Mouse (Mus musculus): ENCODE measurements at regions not wholly inside any gene's neighbourhood (a gene's known extent, or its start where the extent isn't known, plus 50 kb on each side); places are given as distances from the start of the nearest gene placed in this dataset.

DNA sequence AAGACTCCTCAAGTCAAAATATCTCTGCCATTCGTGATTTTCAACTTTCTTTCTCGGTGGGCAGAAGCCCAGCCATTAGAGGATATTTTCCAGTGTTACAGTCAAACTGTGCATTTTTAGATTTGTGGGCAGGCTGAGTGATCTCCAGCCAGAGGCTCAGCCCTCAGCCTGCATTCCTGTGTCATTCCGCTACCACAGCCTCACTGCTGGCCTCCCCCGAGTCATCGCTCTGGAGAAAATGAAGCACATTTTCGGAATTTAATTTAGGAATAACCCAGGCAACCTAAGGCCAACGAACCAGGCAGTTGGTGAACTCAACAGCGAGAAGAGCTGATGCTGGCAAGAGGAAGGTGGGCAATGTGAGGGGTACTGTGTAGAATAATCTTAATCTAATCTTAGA is 80.9 kb upstream of the Nudt7 start:
- no peak for TF ChIP-seq CTCF (IDR thresholded peaks at IDR 0.05; ENCODE audit: extremely low read depth, insufficient read length, insufficient replicate concordance, low read depth, low read length)
- no peak for TF ChIP-seq POLR2A (IDR thresholded peaks at IDR 0.05; ENCODE audit: low read depth, low read length)

Measured in small intestine, adult 2 months (tissue).